Mouse (Mus musculus) layer of hippocampus, postnatal 25 days (tissue): Measurements from ENCODE around the gene Tsg101. TPM values are rescaled to one million over a fixed set of nuclear protein-coding genes. Genes with fewer than 3 reads are reported as not detected.

ENCODE experiments used
- DNase-seq, 2 experiments: peaks; one replicate each; pipeline ENCODE4 v3.0.0; 2022; ENCODE audit warnings: mixed read lengths in 2 of 2, low spot score in 1 of 2; ENCODE audit errors: extremely low spot score in 1 of 2
- total RNA-seq, 2 experiments: library from RNA; stranded (reverse); gene quantifications; 2 replicates each; pipeline ENCODE4 v1.2.3; 2021

Tsg101 gene
- total RNA-seq, 2 experiments from 2014 or later, result 69.3 to 80.6 TPM

- no peak for DNase-seq
Observed at GRCm38 (mm10) chr7:46839446-46839845, 80.3 kb downstream of the Tsg101 start.

Other genes starting within 250 kb of the Tsg101 start
- gene Tph1, start 247.4 kb downstream of the Tsg101 start, total RNA-seq, result under 1 TPM; 0.14 to 0.57 TPM
- 10 to 100 TPM in 1 of 2 experiments, 1 to 10 TPM in 1; 9.5 to 10.6 TPM for gene Saal1, start 209.3 kb downstream of the Tsg101 start, total RNA-seq
- not detected for gene Saa3, start 204.3 kb downstream of the Tsg101 start, total RNA-seq
- gene Saa4, start 187.4 kb downstream of the Tsg101 start, total RNA-seq, result not detected
- not detected for gene Saa1, start 177.0 kb downstream of the Tsg101 start, total RNA-seq
- not detected for gene Saa2, start 168.2 kb downstream of the Tsg101 start, total RNA-seq
- gene Hps5, start 123.9 kb downstream of the Tsg101 start, total RNA-seq, result 10 to 100 TPM; 12.2 to 18.4 TPM
- 10 to 100 TPM; 38.8 to 39.9 TPM for gene Gtf2h1, start 123.9 kb downstream of the Tsg101 start, total RNA-seq
- 100 to 1,000 TPM; 303 to 347 TPM for gene Ldha, start 78.5 kb downstream of the Tsg101 start, total RNA-seq
- gene Ldhc, start 58.8 kb downstream of the Tsg101 start, total RNA-seq, result not detected
- gene Uevld, start 38.6 kb upstream of the Tsg101 start, total RNA-seq, result 10 to 100 TPM; 14.1 to 14.7 TPM
- gene Gm9999, start 63.6 kb upstream of the Tsg101 start, total RNA-seq, result not detected
- 10 to 100 TPM; 14.2 to 15.5 TPM for gene Spty2d1, start 88.4 kb upstream of the Tsg101 start, total RNA-seq
- 10 to 100 TPM; 14.1 to 15.2 TPM for gene Tmem86a, start 130.6 kb upstream of the Tsg101 start, total RNA-seq
- 100 to 1,000 TPM in 1 of 2 experiments, 10 to 100 TPM in 1; 86.8 to 100 TPM for gene Ptpn5, start 213.7 kb upstream of the Tsg101 start, total RNA-seq